In genomic region chr7:118755756-118756155, GRCm38 (mm10) we compare ENCODE assay signal across 29 mouse cellular contexts. TPM values are rescaled to one million over a fixed set of nuclear protein-coding genes. Genes with fewer than 3 reads are reported as not detected.
DNase-seq lines count a peak whose midpoint lies in the region; ATAC-seq lines count a peak whose summit lies in the region.
"Had no signal": no experiment of that assay in that cellular context is flagged by ENCODE, and none has a peak within 500 bp of the region (broad histone marks: within the 10 kb centered on the region; RNA-seq: fewer than 3 reads in every experiment).

No protein-coding gene starts in this region.

- peaks cover 85% of the 10 kb centered on the region for H3K36me3 ChIP-seq in erythroblast, embryonic 14.5 days (ENCODE audit: control insufficient read depth)
- peaks cover 50% of the 10 kb centered on the region for H3K36me3 ChIP-seq in liver, embryonic 13.5 days
- peaks cover 15% of the 10 kb centered on the region for H3K36me3 ChIP-seq in liver, embryonic 16.5 days (ENCODE audit: control insufficient read depth, insufficient read depth)

- H3K4me2 ChIP-seq in liver, embryonic 13.5 days: peak overlapping the region; percentile 54
- peak overlapping the region; percentile 59 for H3K4me2 ChIP-seq in liver, embryonic 16.5 days (ENCODE audit: low read depth, low read length)
- H3K4me2 ChIP-seq: embryonic facial prominence, embryonic 12.5 days; embryonic facial prominence, embryonic 15.5 days; heart, embryonic 12.5 days; heart, embryonic 15.5 days; hindbrain, embryonic 13.5 days had no signal

- peak; percentile 40 for DNase-seq in lung, postnatal 25 days (ENCODE audit: low spot score)
- DNase-seq in lung, postnatal 14 days: no peak
- DNase-seq in liver, embryonic 13.5 days: no peak
- DNase-seq in urinary bladder, postnatal 25 days (ENCODE audit: low spot score): no peak
- no peak for DNase-seq in left cerebral cortex, adult 18-20 months (ENCODE audit: low spot score in 2 of 2)
- DNase-seq: adrenal gland, adult 8-10 months; adrenal gland, postnatal 25 days; cerebellum, adult 18-20 months; cerebellum, adult 9-10 months; cerebellum, postnatal 14 days; forebrain, postnatal 0 days; gastrocnemius, adult 2 months; gastrocnemius, postnatal 14 days; heart, adult 11 months; heart, postnatal 10 days; heart, postnatal 36 days had no signal

- peak overlapping the region; percentile 60 for H3K9ac ChIP-seq in liver, embryonic 13.5 days
- peak overlapping the region; percentile 10; the same call in 1 of the 2 replicates for H3K9ac ChIP-seq in liver, embryonic 16.5 days (ENCODE audit: low read depth, low read length)
- H3K9ac ChIP-seq: embryonic facial prominence, embryonic 12.5 days; embryonic facial prominence, embryonic 15.5 days; forebrain, postnatal 0 days; heart, embryonic 12.5 days; heart, embryonic 15.5 days; hindbrain, embryonic 13.5 days had no signal

- H3K27ac ChIP-seq in liver, embryonic 13.5 days: peak overlapping the region; percentile 95
- peak overlapping the region; percentile 87 for H3K27ac ChIP-seq in liver, embryonic 16.5 days (ENCODE audit: low read length)
- H3K27ac ChIP-seq: embryonic facial prominence, embryonic 12.5 days; embryonic facial prominence, embryonic 15.5 days; forebrain, embryonic 10.5 days; gastrocnemius, adult 2 months; heart, embryonic 15.5 days; hindbrain, embryonic 10.5 days; hindbrain, embryonic 13.5 days had no signal

- H3K27me3 ChIP-seq in erythroblast, embryonic 14.5 days (ENCODE audit: control insufficient read depth): no peaks in the 10 kb centered on the region
- H3K27me3 ChIP-seq in liver, embryonic 13.5 days: no peaks in the 10 kb centered on the region
- H3K27me3 ChIP-seq in liver, embryonic 16.5 days (ENCODE audit: control insufficient read depth, insufficient read depth, low read depth, low read length): no peaks in the 10 kb centered on the region
- H3K27me3 ChIP-seq: embryonic facial prominence, embryonic 12.5 days; embryonic facial prominence, embryonic 15.5 days; heart, embryonic 12.5 days; heart, embryonic 15.5 days; hindbrain, embryonic 13.5 days had no signal

- peak overlapping the region; percentile 60 for H3K4me3 ChIP-seq in erythroblast, embryonic 14.5 days (replicated peaks)
- H3K4me3 ChIP-seq in liver, embryonic 13.5 days (replicated peaks): peak overlapping the region; percentile 30; the same call in 1 of the 2 replicates
- H3K4me3 ChIP-seq in liver, embryonic 16.5 days (ENCODE audit: low read depth, low read length): peak overlapping the region; percentile 26
- H3K4me3 ChIP-seq: embryonic facial prominence, embryonic 12.5 days; embryonic facial prominence, embryonic 15.5 days; forebrain, embryonic 10.5 days; gastrocnemius, adult 2 months; heart, embryonic 12.5 days; heart, embryonic 15.5 days; hindbrain, embryonic 10.5 days; hindbrain, embryonic 13.5 days had no signal

- peaks cover 73% of the 10 kb centered on the region for H3K4me1 ChIP-seq in erythroblast, embryonic 14.5 days (ENCODE audit: control insufficient read depth)
- H3K4me1 ChIP-seq in liver, embryonic 13.5 days (replicated peaks): peaks cover 70% of the 10 kb centered on the region
- peaks cover 45% of the 10 kb centered on the region for H3K4me1 ChIP-seq in liver, embryonic 16.5 days (ENCODE audit: control insufficient read depth, low read depth, low read length)
- H3K4me1 ChIP-seq: embryonic facial prominence, embryonic 12.5 days; forebrain, embryonic 10.5 days; hindbrain, embryonic 10.5 days; hindbrain, embryonic 13.5 days had no signal

- no peak for ATAC-seq in erythroblast, adult 5-6 weeks (replicated peaks; ENCODE audit: low FRiP score, poor library complexity, severe bottlenecking)
- ATAC-seq in liver, embryonic 13.5 days (ENCODE audit: low read depth): no peak
- no peak for ATAC-seq in liver, embryonic 16.5 days (ENCODE audit: low read depth)
- ATAC-seq: activated CD4-positive, CD25-positive, alpha-beta regulatory T cell, adult 4 months; forebrain, embryonic 14.5 days; forebrain, postnatal 0 days; hindbrain, embryonic 16.5 days had no signal

- 75% methylated on average over 7 of the region's 7 CpGs for WGBS in liver, embryonic 13.5 days (ENCODE audit: insufficient replicate concordance)
- 68% methylated on average over 7 of the region's 7 CpGs for WGBS in liver, embryonic 16.5 days (ENCODE audit: insufficient replicate concordance)

- H3K9me3 ChIP-seq in erythroblast, embryonic 14.5 days (ENCODE audit: control insufficient read depth, low read length): peaks cover 9% of the 10 kb centered on the region
- no peaks in the 10 kb centered on the region; the same call in 1 of the 2 replicates for H3K9me3 ChIP-seq in liver, embryonic 13.5 days (replicated peaks)
- no peaks in the 10 kb centered on the region for H3K9me3 ChIP-seq in liver, embryonic 16.5 days (replicated peaks; ENCODE audit: control insufficient read depth, low read length)
- H3K9me3 ChIP-seq: embryonic facial prominence, embryonic 12.5 days; embryonic facial prominence, embryonic 15.5 days; forebrain, embryonic 10.5 days; heart, embryonic 12.5 days; heart, embryonic 15.5 days; hindbrain, embryonic 10.5 days; hindbrain, embryonic 13.5 days had no signal

RNA-seq across cellular contexts. Expression of gene Vps35l, which starts 15.7 kb away (rescaled TPM):
- polyA plus RNA-seq in erythroblast, embryonic 14.5 days (2012): 1.1 and 1.2 TPM in 2 replicates
- total RNA-seq in erythroblast, adult 5-6 weeks (2015; ENCODE audit: low replicate concordance): 18.1 and 21.1 TPM in 2 replicates
- total RNA-seq in erythroblast, adult 5-6 weeks (2017; ENCODE audit: low replicate concordance): 28.6 and 32.9 TPM in 2 replicates
- 37.6 and 43.6 TPM in 2 replicates for polyA plus RNA-seq in liver, embryonic 13.5 days (2015; fragmentation: Nextera tagmentation; extraction: Ambion mirVana)
- polyA plus RNA-seq in liver, embryonic 16.5 days (2015; fragmentation: Nextera tagmentation; extraction: Ambion mirVana): 29.9 and 31.3 TPM in 2 replicates
- 10 to 100 TPM; 50.4 to 61.4 TPM for total RNA-seq in left cerebral cortex, adult 18-20 months (2021)

RNA-seq across cellular contexts. Expression of gene Ccp110, which starts 43.4 kb away (rescaled TPM):
- polyA plus RNA-seq in erythroblast, embryonic 14.5 days (2012): 0.18 and 0.22 TPM in 2 replicates
- total RNA-seq in erythroblast, adult 5-6 weeks (2015; ENCODE audit: low replicate concordance): 18.3 and 25.1 TPM in 2 replicates
- total RNA-seq in erythroblast, adult 5-6 weeks (2017; ENCODE audit: low replicate concordance): 20.1 and 27.7 TPM in 2 replicates
- 8.5 and 10.9 TPM in 2 replicates for polyA plus RNA-seq in liver, embryonic 13.5 days (2015; fragmentation: Nextera tagmentation; extraction: Ambion mirVana)
- 8.3 and 8.9 TPM in 2 replicates for polyA plus RNA-seq in liver, embryonic 16.5 days (2015; fragmentation: Nextera tagmentation; extraction: Ambion mirVana)
- total RNA-seq in left cerebral cortex, adult 18-20 months (2021): 10 to 100 TPM; 45.8 to 51.7 TPM

RNA-seq across cellular contexts. Expression of gene Gde1, which starts 50.2 kb away (rescaled TPM):
- polyA plus RNA-seq in erythroblast, embryonic 14.5 days (2012): 7.3 and 8.4 TPM in 2 replicates
- 17.1 and 23.0 TPM in 2 replicates for total RNA-seq in erythroblast, adult 5-6 weeks (2015; ENCODE audit: low replicate concordance)
- total RNA-seq in erythroblast, adult 5-6 weeks (2017; ENCODE audit: low replicate concordance): 11.6 and 19.3 TPM in 2 replicates
- polyA plus RNA-seq in liver, embryonic 13.5 days (2015; fragmentation: Nextera tagmentation; extraction: Ambion mirVana): 46.3 and 47.0 TPM in 2 replicates
- polyA plus RNA-seq in liver, embryonic 16.5 days (2015; fragmentation: Nextera tagmentation; extraction: Ambion mirVana): 35.9 and 37.9 TPM in 2 replicates
- 100 to 1,000 TPM; 241 to 246 TPM for total RNA-seq in left cerebral cortex, adult 18-20 months (2021)

Comparison
In these comparisons a context has a peak if more than half of its experiments do, and no peak if none do; other contexts are left out.
1. RNA of gene Vps35l, which starts 15.7 kb away (polyA plus RNA-seq): 37.6 to 43.6 TPM in liver, embryonic 13.5 days and 29.9 to 31.3 TPM in liver, embryonic 16.5 days; 1.1 to 1.2 TPM in erythroblast, embryonic 14.5 days; every median in the first group is over 10 times any median in the second.
2. Peak in every context shown above with its lines, with median percentiles within 50 percentile points of each other: H3K4me3 ChIP-seq.